Mouse (Mus musculus): ENCODE measurements around the gene Gm5728. TPM values are rescaled to one million over a fixed set of nuclear protein-coding genes. Genes with fewer than 3 reads are reported as not detected.
"Not testable (repeated sequence)": the region's sequence is repeated elsewhere in the genome, so short reads cannot be mapped to it uniquely, and the experiment has no call there.

Gene Gm5728
- polyA plus RNA-seq (2012; rRNA removed), result not detected in 2 replicates

DNA sequence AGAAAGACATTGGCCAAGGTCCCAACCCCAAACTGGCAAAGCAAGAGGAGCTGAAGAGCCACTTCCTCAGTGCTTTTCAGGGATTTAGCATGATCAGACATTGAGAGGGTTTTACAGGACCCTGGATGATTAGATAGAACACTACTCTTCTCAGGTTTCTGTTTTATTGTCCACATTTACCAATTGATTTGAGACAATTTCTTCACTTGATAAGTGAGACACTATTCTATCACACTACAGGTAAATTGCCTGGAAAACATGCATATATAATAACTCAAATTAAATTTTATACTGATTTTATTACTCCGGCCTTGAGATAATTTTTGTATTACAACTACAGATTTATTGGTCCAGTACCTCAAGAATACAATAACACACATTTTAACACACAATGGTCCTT lies at the start of gene Gm5728:
Gene Gm5728, minus strand, starts transcription at position 101 of the 400 bp plus-strand sequence.
- DNase-seq; H3K4me1 ChIP-seq (ENCODE audit: control insufficient read depth, insufficient read depth, low read length); H3K4me3 ChIP-seq (replicated peaks; ENCODE audit: extremely low read depth, low read depth, low read length): not testable (repeated sequence)
- no CpG with 5 or more reads among the region's 1 CpGs for WGBS

DNA sequence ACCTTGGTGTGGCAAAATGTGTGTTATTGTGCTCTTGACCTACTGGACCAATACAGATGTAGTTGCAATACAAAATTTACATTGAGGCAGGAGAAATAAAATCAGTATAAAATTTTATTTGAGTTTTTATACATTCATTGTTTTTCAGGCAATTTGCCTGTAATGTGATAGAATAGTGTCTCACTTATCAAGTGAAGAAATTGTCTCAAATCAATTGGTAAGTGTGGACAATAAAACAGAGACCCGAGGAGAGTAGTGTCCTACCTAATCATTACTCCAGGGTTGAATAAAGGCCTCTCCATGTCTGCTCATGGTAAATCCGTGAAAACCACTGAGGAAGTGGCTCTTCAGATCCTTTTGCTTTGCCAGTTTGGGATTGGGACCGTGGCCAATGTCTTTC lies 42.4 kb upstream of the Gm5728 start, which contains the start of gene Vmn1r100:
Gene Vmn1r100, plus strand, starts transcription at position 301 of the 400 bp plus-strand sequence.
- WGBS, result no CpG with 5 or more reads among the region's 3 CpGs
- not testable (repeated sequence) for H3K4me1 ChIP-seq (ENCODE audit: control insufficient read depth, insufficient read depth, low read length); H3K4me3 ChIP-seq (replicated peaks; ENCODE audit: extremely low read depth, low read depth, low read length); DNase-seq

DNA sequence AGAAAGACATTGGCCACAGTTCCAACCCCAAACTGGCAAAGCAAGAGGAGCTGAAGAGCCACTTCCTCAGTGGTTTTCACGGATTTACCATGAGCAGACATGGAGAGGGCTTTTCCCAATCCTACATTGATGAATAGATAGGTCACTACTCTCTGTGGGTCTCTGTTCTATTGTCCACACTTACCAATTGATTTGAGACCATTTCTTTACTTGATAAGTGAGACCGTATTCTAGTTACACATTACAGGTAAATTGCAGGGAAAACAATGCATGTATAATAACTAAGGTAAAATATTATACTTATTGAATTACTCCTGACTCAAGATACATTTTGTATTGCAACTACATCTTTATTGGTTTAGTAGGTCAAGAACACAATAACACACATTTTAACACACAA lies 41.2 kb downstream of the Gm5728 start, which contains the start of gene Gm4133:
Gene Gm4133, minus strand, starts transcription at position 101 of the 400 bp plus-strand sequence.
- WGBS, result no CpG with 5 or more reads among the region's 2 CpGs
- H3K4me3 ChIP-seq (replicated peaks; ENCODE audit: extremely low read depth, low read depth, low read length); DNase-seq; H3K4me1 ChIP-seq (ENCODE audit: control insufficient read depth, insufficient read depth, low read length): not testable (repeated sequence)

Other genes with a start within 250 kb of the Gm5728 start
- not detected in 2 replicates for gene Vmn1r93, start 236.3 kb downstream of the Gm5728 start, polyA plus RNA-seq (2012; rRNA removed)
- gene Vmn1r94, start 207.0 kb downstream of the Gm5728 start, polyA plus RNA-seq (2012; rRNA removed), result not detected in 2 replicates
- gene Vmn1r95, start 181.7 kb downstream of the Gm5728 start, polyA plus RNA-seq (2012; rRNA removed), result not detected in 2 replicates
- not detected in 2 replicates for gene Gm6164, start 169.8 kb downstream of the Gm5728 start, polyA plus RNA-seq (2012; rRNA removed)
- not detected in 2 replicates for gene Gm4498, start 141.6 kb downstream of the Gm5728 start, polyA plus RNA-seq (2012; rRNA removed)
- gene Gm5890, start 112.6 kb downstream of the Gm5728 start, polyA plus RNA-seq (2012; rRNA removed), result not detected in 2 replicates
- not detected in 2 replicates for gene Gm4133, start 41.3 kb downstream of the Gm5728 start, polyA plus RNA-seq (2012; rRNA removed)
- not detected in 2 replicates for gene Vmn1r100, start 42.5 kb upstream of the Gm5728 start, polyA plus RNA-seq (2012; rRNA removed)
- gene Vmn1r101, start 67.2 kb upstream of the Gm5728 start, polyA plus RNA-seq (2012; rRNA removed), result not detected in 2 replicates
- gene Gm10670, start 99.5 kb upstream of the Gm5728 start, polyA plus RNA-seq (2012; rRNA removed), result not detected in 2 replicates
- not detected in 2 replicates for gene Vmn1r103, start 135.1 kb upstream of the Gm5728 start, polyA plus RNA-seq (2012; rRNA removed)
- gene Vmn1r104, start 158.4 kb upstream of the Gm5728 start, polyA plus RNA-seq (2012; rRNA removed), result not detected in 2 replicates
- not detected in 2 replicates for gene Gm5726, start 170.3 kb upstream of the Gm5728 start, polyA plus RNA-seq (2012; rRNA removed)
- not detected in 2 replicates for gene Gm4141, start 200.8 kb upstream of the Gm5728 start, polyA plus RNA-seq (2012; rRNA removed)
- gene Gm4513, start 223.6 kb upstream of the Gm5728 start, polyA plus RNA-seq (2012; rRNA removed), result not detected in 2 replicates